Mouse (Mus musculus) gastrocnemius, adult 18-20 months (tissue): ENCODE data around the gene Polr2e. TPM values are rescaled to one million over a fixed set of nuclear protein-coding genes. Genes with fewer than 3 reads are reported as not detected.
A peak's percentile ranks its signal among the peaks of the same experiment; 100 is the strongest.
"Not testable (repeated sequence)": the region's sequence is repeated elsewhere in the genome, so short reads cannot be mapped to it uniquely, and the experiment has no call there.

ENCODE experiments used
- DNase-seq: peaks from one replicate; pipeline ENCODE4 v3.0.0; 2021; ENCODE audit warnings: low spot score
- total RNA-seq, 2 experiments: library from RNA; stranded (reverse); gene quantifications; 2 replicates each; pipeline ENCODE4 v1.2.3; 2021

Gene Polr2e
- total RNA-seq, 2 experiments from 2014 or later = 44.3 to 46.2 TPM

DNA sequence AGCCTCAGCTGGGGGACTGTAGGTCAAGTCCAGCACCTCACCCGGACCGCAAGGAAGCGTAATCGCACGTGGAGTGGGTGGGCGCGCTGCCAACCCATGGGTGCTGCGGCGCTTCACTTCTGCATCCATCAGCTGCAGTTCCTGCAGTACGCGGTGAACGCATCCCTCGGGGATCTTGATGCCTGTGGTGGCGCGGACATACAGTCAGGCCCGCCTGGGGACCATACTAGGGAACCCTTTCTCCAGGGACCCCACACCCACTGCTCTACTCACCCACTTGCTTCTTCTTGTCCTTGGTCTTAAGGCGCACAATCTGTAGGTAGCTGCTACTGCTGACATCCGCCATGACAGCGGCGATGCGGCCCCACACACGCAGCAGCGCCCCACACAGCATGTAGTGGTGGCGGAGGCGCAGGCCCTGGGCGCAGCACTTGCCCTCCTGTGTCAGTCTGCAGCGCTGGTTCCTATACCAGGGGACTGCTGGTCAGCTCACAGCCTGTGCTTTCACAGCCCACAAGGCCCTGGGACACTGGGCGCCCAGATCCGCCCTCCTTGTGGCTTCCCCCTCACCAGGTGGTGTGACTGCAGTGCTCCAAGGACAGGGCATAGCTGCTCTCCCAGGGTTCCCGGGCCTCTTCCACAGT lies 18.2 kb upstream of the Polr2e start:
- DNase-seq = no peak

DNA sequence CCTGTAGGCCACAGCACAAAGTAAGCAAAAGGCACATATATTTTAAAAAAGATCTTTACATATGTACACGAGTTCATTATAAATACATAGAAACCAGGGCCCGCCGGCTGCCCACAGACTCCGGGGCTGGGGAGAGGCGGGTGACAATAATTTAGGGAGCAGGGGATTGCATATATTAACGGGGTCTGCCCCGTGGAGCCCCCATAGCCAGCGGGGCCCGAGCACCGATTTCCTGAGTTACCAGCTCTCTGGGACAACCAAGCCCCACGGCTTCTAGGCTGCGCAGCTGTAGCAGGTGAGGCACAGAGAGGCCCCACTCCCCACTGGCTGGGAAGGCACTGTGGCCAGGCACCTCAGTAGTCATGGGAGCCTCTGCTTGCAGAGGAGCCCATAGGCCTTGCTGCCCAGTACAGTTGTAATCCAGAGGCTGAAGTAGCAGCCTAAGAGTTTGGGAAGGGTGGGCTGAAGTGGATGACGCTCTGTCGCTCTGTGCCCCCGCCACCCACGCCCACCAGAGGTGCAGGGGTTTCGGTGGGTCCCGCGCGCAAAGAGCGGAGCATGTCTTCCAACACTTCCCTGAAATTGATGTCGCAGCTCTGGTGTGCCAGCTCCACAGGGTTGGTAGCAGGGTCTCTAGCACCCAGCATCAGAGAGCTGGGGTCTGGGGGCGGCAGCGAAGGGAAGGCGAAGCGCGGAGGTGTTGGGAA lies 17.5 kb upstream of the Polr2e start:
- DNase-seq = no peak

DNA sequence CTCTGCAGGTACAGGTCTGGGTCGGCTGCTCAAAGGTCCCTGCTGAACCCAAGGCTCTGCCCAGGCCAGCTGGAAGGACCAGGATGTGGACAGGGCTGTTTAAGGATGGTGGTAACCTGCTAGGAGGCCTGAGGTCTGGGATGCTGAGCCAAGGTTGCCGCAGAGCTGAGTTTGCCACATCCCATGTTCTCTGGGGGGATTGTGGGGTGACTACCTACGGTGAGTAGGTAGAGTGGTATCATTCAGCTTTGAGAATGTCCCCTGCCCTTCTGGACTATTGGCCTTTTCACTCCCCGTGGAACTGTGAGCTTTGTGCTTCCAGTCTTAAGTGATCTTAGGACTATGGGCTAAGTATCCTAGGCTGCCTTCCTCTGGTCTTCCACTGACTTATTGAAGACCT lies 16.9 kb upstream of the Polr2e start:
- no peak for DNase-seq

DNA sequence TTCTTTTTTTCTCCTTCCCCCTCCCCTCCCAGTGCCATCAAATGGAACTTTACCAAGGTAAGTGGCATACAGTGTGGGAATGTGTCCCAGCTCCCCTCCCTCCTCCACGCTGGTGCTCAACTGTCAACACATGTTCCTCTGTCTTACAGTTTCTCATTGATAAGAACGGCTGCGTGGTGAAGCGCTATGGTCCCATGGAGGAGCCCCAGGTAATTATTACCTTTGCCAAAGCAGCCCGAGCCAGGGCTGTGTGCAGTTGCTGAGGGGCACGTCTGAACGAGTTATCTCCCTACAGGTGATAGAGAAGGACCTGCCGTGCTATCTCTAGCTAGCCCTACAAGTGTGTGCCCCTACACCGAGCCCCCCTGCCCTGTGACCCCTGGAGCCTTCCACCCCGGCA lies 16.3 kb upstream of the Polr2e start:
- DNase-seq = no peak

DNA sequence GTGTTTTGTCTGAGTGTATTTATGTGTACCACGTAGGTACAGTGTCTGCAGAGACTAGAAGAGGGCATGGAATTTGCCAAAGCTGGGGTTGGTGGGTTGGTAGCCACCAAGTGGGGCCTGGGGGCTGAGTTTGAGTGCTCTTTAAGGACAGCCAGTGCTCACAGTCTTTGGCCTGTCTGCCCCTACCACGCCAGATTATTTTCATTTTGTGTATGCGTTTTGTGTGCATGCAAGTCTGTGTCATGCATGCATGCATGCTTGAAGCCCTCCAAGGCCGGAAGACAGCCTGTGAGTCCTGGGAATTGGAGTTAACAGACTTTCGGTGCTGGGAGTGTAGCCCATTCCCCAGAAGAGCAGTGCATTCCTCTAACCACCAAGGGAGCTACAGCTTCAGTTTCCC lies 15.8 kb upstream of the Polr2e start:
- DNase-seq = no peak

DNA sequence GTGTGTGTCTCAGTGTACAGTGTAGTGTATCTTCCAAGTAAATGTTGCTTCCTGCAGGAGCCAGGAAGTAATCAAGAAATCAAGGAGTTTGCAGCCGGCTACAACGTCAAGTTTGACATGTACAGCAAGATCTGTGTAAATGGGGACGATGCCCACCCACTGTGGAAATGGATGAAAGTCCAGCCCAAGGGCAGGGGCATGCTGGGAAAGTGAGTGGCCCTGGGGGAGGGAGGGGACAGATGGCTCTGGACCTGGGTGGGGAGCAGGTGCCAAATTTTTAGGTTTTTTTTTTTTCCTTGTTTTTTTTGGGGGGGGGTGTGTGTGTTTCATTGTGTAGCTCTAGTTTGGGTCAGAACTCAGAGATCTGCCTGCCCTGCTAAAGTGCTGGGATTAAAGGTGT lies 15.3 kb upstream of the Polr2e start:
- DNase-seq = not testable (repeated sequence)

DNA sequence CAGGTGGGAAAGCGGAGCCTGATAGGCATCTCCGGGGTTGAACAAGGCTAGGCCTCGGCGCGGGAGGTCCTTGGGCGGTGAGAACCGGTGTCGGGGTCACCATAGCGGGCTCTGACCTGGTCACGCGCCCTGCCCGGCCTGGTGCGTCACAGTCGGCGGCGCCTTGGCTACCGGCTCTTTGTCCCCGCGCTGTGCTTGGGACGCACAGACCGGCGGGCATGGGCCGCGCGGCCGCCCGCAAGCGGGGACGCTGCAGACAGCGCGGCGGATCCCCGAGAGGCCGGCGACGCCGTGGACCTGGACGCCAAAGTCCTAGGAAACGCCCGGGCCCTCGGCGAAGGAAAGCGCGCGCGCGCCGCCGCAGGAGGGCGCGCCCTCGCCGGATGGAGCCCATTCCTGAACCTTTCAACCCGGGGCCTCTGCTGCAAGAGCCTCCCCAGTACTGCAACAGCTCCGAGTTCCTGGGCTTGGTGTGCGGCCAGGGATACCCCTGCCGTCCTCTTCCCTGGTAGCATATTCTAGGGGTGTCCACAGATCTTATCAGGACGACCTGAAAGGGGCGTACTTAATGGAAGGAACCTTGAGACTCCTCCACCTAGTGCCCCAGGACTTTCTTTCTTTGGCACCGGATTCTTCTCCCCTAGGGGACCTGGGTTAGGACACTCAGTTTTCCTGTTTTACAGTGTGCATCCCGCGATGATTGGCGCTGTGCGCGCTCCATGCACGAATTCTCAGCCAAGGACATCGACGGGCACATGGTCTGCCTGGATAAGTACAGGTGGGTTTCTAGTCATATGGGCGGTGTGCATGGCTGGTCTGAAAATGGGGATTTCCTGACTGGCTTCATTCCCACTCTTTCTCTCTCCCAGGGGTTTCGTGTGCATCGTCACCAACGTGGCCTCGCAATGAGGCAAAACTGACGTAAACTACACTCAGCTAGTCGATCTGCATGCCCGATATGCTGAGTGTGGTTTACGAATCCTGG lies 14.5 kb upstream of the Polr2e start:
- peak; percentile 59 for DNase-seq

DNA sequence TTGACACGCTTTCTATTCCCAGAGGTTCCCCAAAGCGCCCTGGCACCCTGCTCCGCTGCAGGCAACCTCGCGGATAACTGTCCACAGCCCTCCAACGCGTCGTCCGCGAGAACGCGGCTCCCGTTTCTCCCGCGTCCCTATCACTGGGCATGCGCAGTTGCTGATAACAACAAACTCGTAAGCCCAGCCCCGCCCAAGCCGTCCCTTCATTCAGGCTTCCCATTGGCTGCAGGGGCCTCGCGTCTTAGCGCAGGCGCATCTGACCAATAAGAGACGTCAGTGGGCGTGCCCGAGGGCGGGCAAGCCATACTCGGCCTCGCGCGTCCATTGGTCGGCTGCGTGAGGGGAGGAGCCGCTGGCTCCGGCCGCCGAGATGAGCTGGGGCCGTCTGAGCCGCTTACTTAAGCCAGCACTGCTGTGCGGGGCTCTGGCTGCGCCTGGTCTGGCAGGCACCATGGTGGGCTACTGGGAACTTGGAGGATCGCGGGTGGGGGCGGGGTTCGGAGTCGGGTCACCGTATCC lies 13.7 kb upstream of the Polr2e start:
- DNase-seq = peak; percentile 100

DNA sequence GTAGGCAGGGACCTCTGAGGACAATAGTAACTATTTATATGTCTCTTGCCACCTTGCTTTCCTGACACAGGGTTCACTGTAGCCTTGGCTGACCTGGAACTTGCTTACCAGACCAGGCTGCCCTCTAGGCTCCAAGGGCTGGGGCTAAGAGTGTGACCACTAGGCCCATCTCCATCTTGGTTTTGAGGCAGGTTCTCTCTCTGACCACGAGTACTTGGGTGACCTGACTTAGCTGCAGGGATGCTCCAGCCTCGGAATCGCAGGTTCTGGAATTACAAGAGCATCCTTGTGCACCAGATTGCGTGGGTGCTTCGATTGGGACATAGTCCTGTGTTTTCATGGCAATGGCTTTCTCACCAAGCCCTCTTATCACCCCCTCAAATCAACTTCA lies 12.8 kb upstream of the Polr2e start:
- DNase-seq = no peak

DNA sequence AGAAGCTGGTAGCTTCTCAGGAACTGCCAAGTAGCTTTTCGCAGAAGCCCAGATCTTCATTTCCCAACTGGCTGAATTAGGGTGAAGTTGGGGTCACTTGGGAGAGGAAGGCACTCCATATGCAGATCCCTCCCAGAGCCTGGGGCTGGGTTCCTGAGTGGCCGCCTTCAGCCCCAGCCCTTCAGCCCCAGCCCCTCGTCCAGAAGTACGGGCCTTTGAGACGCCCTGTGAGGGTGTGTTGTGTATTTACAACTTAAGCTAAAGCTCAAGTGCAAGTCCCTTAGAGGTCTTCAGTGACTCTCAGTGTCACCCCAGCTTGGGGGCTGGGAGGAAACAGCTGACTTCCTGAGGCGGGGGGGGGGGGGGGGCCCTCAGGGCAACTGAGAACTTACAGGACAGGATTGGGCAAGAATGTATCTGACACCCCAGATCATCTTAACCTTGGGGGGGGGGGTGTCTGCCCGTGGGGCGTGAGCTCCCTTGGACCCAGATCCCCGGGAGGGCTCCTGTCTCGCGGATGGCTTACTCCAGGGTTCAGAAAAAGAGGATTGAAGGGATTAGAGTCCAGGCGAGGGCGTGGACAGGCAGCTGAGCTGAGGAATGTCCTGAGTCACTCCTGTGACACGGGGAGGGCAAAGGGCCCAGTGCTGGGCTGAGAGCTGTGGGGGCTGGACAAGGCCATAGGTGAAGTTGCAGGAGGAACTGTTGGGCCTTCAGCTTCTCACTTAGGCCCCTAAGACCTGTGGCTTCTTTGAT lies 12.2 kb upstream of the Polr2e start:
- peak; percentile 66 for DNase-seq

DNA sequence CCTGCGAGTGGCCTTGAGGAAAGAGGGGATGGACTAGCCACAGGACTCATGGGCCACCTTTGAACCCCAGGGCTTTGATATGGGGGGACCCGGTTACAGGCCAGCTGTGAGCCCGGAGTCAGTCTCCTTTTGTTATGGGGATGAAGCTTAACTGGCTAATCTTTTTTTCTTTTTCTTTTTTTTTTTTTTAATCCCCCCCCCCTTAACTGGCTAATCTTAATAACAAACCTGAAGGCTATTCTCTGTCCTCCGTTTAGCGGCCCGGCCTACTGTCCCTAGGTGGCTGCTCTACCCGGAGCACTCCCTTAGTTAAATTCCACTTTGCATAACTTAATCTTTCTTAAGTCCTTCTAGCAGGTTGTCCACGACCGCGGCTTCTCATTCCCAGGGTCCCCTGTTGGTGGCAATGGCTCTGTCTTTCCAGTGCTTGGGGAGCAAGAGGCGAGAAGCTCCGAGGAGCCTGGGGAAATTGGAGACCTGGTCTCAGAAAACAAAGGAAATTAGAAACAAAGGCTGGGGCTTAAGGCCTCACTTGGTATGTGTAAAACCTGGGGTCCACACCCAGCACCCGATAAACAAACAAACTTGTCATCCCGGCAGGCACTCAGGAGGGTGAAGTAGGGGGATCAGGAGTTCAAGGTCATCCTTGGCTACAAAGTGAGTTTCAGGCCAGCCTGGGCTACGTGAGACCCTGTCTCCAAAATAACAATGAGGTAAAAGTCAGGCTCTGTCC lies 11.5 kb upstream of the Polr2e start:
- no peak for DNase-seq

DNA sequence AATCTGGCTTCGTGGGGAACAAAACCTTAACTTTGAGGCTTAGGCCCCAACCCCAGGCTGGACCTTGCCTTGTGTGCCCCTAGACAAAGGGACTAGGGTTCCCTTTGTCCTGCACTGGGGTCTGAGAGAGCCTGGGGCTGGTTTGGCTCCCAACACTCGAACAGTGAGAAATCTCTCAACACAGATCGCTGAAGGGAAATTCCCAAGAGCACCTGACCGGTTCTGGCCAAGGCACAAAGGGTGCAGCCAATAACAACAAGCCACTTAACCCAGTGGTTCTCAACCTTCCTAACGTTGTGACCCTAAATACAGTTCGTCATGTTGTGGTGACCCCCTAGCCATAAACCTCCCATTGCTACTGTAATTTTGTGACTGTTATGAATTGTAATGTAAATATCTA lies 10.6 kb upstream of the Polr2e start:
- DNase-seq = no peak

DNA sequence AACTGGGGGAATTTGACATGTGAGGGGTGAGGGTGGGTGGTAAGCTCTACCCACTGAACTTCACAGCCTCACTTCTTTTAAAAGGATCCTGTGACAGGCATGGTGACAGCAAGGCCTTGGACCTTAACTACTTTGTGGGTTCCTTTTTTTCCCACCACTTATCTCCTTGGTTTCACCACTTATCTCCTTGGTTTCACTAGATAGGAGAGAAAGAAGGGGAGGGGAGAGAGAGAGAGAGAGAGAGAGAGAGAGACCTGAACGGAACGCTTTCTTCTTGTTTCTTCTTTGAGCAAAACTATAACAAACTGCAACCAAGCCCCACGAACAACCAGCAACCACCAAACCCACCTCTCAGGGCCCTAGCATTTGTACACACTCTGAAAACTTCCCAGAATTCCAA lies 9.2 kb upstream of the Polr2e start:
- DNase-seq = no peak

DNA sequence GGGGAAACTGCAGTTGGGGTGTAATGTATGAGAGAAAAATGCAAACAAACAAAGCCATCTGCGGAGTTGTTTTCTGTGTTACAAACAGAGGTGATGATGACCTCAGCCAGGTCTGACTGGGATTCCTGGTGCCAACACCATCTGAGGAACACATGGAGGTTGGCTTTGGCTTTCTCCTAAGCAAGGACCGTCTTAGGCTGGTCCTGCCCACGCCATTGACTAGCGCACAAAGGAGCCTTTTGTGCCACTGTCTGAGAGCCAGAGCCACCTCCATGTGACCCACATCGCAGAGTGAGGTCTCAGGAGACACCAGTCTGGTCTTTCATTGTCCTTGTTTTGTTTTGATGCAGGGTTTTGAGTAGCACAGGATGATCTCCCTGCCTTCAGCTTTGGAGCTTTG lies 8.8 kb upstream of the Polr2e start:
- DNase-seq = no peak

DNA sequence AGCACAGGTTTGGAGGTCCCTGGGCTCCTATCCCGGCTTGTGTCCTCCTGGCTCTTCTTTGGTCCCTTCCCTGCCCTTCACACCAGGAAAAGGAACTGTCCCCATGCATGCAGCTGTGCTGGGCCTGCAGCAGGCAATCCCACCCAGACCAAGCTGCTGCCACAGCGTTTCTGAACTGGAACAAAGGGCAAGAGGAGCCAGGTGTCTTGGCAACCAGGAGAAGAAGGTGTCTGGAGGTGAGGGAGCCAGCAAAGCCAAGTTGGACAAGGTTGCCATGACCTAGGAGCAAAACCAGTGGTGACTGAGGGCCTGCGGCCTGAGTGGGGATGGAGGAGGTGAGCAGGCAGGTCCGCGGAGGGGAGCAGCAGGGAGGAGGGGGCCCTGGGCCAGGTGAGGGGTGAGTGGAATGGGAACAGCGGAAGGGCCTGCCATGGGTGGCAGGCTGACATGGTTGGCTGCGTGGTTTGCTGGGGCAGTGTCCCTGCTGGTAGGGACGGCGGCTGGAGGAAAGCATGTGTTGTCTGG lies 7.5 kb upstream of the Polr2e start, which contains the start of gene Gpx4:
Gpx4 (plus strand) TSS at position 126 of the 525 bp plus-strand sequence.
- no peak for DNase-seq

DNA sequence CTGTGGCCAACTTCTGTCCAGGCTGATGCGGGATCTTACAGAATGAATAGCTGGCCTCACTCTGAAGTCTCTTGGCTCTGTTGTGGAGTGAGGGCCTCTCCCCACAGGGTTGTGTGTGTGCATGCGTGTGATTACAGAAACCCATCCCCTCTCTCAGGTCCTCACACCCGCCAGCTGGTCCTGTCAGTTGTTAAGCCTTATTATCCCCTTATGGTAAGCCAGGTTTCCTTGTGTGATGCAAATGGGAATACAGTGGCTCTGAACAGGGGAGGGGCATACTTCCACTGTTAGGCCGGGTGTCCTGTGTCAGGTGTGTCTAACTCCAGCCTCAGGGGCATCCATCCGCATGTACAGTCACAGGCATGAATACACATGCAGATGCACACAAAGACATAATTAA lies 6.2 kb upstream of the Polr2e start:
- no peak for DNase-seq

DNA sequence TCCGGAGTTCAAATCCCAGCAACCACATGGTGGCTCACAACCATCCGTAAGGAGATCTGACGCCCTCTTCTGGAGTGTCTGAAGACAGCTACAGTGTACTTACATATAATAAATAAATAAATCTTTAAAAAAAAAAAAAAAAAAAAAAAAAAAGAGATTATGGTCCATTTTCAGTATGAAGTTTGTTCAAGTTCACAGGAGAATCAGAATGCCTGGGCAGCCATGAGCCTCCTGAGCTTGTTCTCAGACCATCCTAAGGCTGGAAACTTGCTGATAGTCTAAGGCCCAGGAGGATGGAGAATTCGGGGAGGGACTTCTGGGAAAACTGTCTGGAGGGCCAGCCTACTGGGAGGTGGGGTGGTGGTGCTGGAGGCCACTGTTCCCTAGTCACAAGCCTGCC lies 5.8 kb upstream of the Polr2e start:
- DNase-seq = not testable (repeated sequence)

DNA sequence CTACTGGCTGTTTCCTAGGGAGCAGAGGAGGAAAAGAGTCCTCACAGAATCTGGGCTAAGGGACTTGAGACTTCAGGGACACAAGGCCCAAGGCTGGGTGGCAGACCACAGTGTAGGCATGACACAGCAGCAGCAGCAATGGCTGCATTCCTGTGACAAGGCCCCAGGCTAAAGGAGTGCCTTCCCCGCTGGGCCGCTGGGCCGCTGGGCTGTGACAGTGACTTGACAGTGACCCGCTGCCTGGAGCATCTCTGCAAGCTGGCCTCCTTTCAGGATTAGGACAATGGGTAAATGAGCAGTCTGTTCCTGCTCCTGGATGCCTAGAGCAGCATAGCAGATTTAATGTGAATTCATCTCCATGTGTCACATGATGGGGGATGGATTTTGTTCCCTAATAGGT lies 4.5 kb upstream of the Polr2e start:
- DNase-seq = no peak

DNA sequence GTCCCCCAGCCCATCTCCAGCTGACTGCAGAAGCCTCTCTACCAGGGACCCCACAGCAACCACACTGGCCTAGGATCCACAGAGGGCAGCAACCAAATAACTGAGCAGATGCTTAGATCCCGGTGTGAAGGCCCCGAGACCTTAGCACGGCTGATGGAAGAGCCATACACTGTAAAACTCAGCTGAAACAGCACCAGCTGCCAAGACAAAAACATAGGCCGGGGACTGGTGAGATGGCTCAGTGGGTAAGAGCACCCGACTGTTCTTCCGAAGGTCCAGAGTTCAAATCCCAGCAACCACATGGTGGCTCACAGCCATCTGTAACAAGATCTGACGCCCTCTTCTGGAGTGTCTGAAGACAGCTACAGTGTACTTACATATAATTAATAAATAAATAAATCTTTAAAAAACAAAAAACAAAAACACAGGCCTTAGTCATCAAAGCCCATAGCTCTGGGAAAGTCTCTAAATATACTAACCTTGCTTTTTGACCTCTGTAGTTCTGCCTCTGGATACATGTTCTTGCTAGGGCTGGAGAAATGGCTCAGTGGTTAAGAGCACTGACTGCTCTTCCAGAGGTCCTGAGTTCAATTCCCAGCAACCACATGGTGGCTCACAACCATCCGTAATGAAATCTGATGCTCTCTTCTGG lies 1.9 kb upstream of the Polr2e start:
- DNase-seq = not testable (repeated sequence)

DNA sequence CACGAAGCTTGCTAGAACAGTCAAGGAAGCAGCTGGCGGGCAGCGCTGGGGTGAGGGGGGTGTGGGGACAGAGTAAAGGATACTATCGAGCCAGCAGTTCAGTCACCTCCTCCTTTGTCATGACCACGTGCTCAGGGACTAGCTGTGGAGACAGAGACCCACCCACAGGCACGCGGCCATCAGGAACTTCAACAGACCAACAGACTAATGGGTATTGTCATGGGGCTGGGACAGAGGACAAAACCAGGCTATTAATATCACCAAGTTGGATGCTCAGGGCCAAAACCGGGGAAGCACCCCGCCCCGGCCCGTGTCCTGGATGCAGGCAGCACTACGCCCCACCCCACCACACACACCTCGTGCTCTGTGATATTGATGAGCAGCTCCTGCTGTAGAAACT lies 2.8 kb downstream of the Polr2e start:
- no peak for DNase-seq
